Comparison of ENCODE assay signal across 20 mouse cellular contexts in the genomic region with DNA sequence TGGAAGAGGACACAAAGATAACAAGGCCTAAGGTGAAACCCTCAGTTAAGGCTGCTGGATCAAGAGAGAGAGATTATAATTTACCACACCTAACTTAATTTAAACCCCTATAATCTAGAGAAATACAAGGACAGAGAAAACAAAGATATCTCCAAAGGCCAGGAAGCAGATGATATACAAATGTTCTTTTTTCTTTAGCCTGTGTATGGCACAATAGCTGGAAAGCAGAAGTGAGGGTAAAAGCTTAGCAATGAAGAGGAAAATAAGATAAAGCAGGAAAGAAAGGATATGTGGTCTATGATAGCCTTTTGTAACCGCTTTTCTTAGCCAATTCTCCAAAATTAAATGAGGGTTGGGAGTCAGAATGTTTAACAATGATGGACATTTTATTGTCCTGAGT. TPM values are rescaled to one million over a fixed set of nuclear protein-coding genes. Genes with fewer than 3 reads are reported as not detected.
DNase-seq lines count a peak whose midpoint lies in the region; ATAC-seq lines count a peak whose summit lies in the region.
"Had no signal": no experiment of that assay in that cellular context is flagged by ENCODE, and none has a peak within 500 bp of the region (broad histone marks: within the 10 kb centered on the region; RNA-seq: fewer than 3 reads in every experiment).

No protein-coding gene starts in this region.

- peak; percentile 82 for DNase-seq in MEL-GATA-1-ER (ENCODE audit: extremely low read depth, low read depth)
- no peak for DNase-seq in left cerebral cortex, adult 8-10 months (ENCODE audit: low spot score in 2 of 2)
- DNase-seq in forebrain, embryonic 11.5 days (ENCODE audit: low spot score) = no peak
- no peak for DNase-seq in spleen, postnatal 36 days (ENCODE audit: low spot score in 2 of 2)
- DNase-seq: adrenal gland, adult 2 months; adrenal gland, postnatal 10 days; adrenal gland, postnatal 25 days; cerebellum, adult 11 months; cerebellum, adult 18-20 months; cerebellum, adult 8-10 months; cerebellum, adult 9-11 months; cerebellum, postnatal 14 days; cerebellum, postnatal 36 days had no signal

- H3K36me3 ChIP-seq in forebrain, embryonic 11.5 days (ENCODE audit: control insufficient read depth, insufficient read depth, low read length) = no peaks in the 10 kb centered on the region
- H3K36me3 ChIP-seq: embryonic facial prominence, embryonic 10.5 days; embryonic facial prominence, embryonic 12.5 days; forebrain, embryonic 12.5 days had no signal

- 74% methylated on average over 1 of the region's 1 CpGs for WGBS in forebrain, embryonic 11.5 days

- no peaks in the 10 kb centered on the region for H3K9me3 ChIP-seq in forebrain, embryonic 11.5 days (ENCODE audit: control insufficient read depth, low read length)
- H3K9me3 ChIP-seq: embryonic facial prominence, embryonic 10.5 days; embryonic facial prominence, embryonic 12.5 days; forebrain, embryonic 12.5 days had no signal

- H3K4me1 ChIP-seq in forebrain, embryonic 11.5 days (replicated peaks; ENCODE audit: control insufficient read depth, insufficient read depth, low read length) = no peaks in the 10 kb centered on the region
- H3K4me1 ChIP-seq: embryonic facial prominence, embryonic 10.5 days; embryonic facial prominence, embryonic 12.5 days; forebrain, embryonic 12.5 days had no signal

- H3K27ac ChIP-seq in forebrain, embryonic 11.5 days (ENCODE audit: low read depth, low read length) = no peak overlapping the region
- H3K27ac ChIP-seq: embryonic facial prominence, embryonic 10.5 days; embryonic facial prominence, embryonic 12.5 days; forebrain, embryonic 12.5 days had no signal

- H3K9ac ChIP-seq in forebrain, embryonic 11.5 days (ENCODE audit: low read length) = no peak overlapping the region
- H3K9ac ChIP-seq: embryonic facial prominence, embryonic 12.5 days; forebrain, embryonic 12.5 days had no signal

- no peaks in the 10 kb centered on the region for H3K27me3 ChIP-seq in forebrain, embryonic 11.5 days (ENCODE audit: control insufficient read depth, insufficient read depth, low read length)
- H3K27me3 ChIP-seq: embryonic facial prominence, embryonic 12.5 days; forebrain, embryonic 12.5 days had no signal

- H3K4me3 ChIP-seq in forebrain, embryonic 11.5 days (ENCODE audit: low read depth, low read length) = no peak overlapping the region
- H3K4me3 ChIP-seq: embryonic facial prominence, embryonic 10.5 days; embryonic facial prominence, embryonic 12.5 days; forebrain, embryonic 12.5 days had no signal

- no peak overlapping the region for H3K4me2 ChIP-seq in forebrain, embryonic 11.5 days (ENCODE audit: low read depth, low read length, severe bottlenecking)
- H3K4me2 ChIP-seq: embryonic facial prominence, embryonic 12.5 days; forebrain, embryonic 12.5 days had no signal

- peak; percentile 59 for ATAC-seq in granulocyte monocyte progenitor cell, adult 5-6 weeks (replicated peaks; ENCODE audit: poor library complexity, severe bottlenecking)
- ATAC-seq in megakaryocyte-erythroid progenitor cell, adult 5-6 weeks (replicated peaks; ENCODE audit: low FRiP score, low TSS enrichment, poor library complexity, severe bottlenecking) = peak; percentile 41; the same call in 1 of the 2 replicates
- no peak for ATAC-seq in forebrain, embryonic 11.5 days (replicated peaks; ENCODE audit: low FRiP score)
- ATAC-seq: forebrain, embryonic 14.5 days; forebrain, embryonic 16.5 days had no signal

RNA-seq across cellular contexts. Expression of gene Mtmr1, which starts 9.2 kb away (rescaled TPM):
- total RNA-seq in granulocyte monocyte progenitor cell, adult 5-6 weeks (2014; fragmentation: Nextera tagmentation) = 44.9 and 49.7 TPM in 2 replicates
- total RNA-seq in granulocyte monocyte progenitor cell, adult 5-6 weeks (2017) = 44.3 and 45.2 TPM in 2 replicates
- total RNA-seq in megakaryocyte-erythroid progenitor cell, adult 5-6 weeks (2014; fragmentation: Nextera tagmentation) = 18.2 and 20.3 TPM in 2 replicates
- total RNA-seq in megakaryocyte-erythroid progenitor cell, adult 5-6 weeks (2017) = 23.1 and 24.2 TPM in 2 replicates
- 10 to 100 TPM; 30.7 to 36.8 (median 34.5) TPM for total RNA-seq in left cerebral cortex, adult 8-10 months (2022)
- polyA plus RNA-seq in forebrain, embryonic 11.5 days (2014; fragmentation: Nextera tagmentation; extraction: Ambion mirVana) = 14.3 and 14.8 TPM in 2 replicates
